Mouse (Mus musculus) neural tube, embryonic 11.5 days (tissue): ENCODE results near the gene Tdgf1. TPM values are rescaled to one million over a fixed set of nuclear protein-coding genes. Genes with fewer than 3 reads are reported as not detected.

ENCODE experiments used
- ATAC-seq: fragments of 200-750 bp; cut with Nextera tagmentation; 2 replicates; pipeline ENCODE4 v1.8.0; 2017; ENCODE audit warnings: moderate number of reproducible peaks, mild to moderate bottlenecking, moderate TSS enrichment, moderate library complexity; ENCODE audit not compliant: insufficient read depth, low FRiP score, low TSS enrichment
- DNase-seq: peaks from one replicate; pipeline ENCODE4 v3.0.0-alpha.2; 2015; ENCODE audit warnings: low spot score
- H3K27ac ChIP-seq: fragments of 300-500 bp; sonication (generic); 2 replicates; pipeline ENCODE4 v1.5.1; 2014; ENCODE audit warnings: low read depth, mild to moderate bottlenecking, low read length
- H3K27me3 ChIP-seq: fragments of 300-500 bp; sonication (generic); 2 replicates; pipeline ENCODE4 v1.6.1; 2014; ENCODE audit warnings: mild to moderate bottlenecking, low read length, mixed read lengths; ENCODE audit not compliant: control insufficient read depth, insufficient read depth
- H3K36me3 ChIP-seq: fragments of 300-500 bp; sonication (generic); 2 replicates; pipeline ENCODE4 v1.6.1; 2014; ENCODE audit warnings: mild to moderate bottlenecking, low read length, moderate library complexity, mixed read lengths; ENCODE audit not compliant: control insufficient read depth, insufficient read depth
- H3K4me1 ChIP-seq: fragments of 300-500 bp; sonication (generic); 2 replicates; pipeline ENCODE4 v1.6.1; 2014; ENCODE audit warnings: low read length, mixed read lengths; ENCODE audit not compliant: control insufficient read depth, insufficient read depth
- H3K4me2 ChIP-seq: fragments of 300-500 bp; sonication (generic); 2 replicates; pipeline ENCODE4 v1.6.1; 2014; ENCODE audit warnings: low read depth, mild to moderate bottlenecking, moderate library complexity
- H3K4me3 ChIP-seq: fragments of 300-500 bp; sonication (generic); 2 replicates; pipeline ENCODE4 v1.5.1; 2014; ENCODE audit warnings: low read depth, low read length
- H3K9ac ChIP-seq: fragments of 300-500 bp; sonication (generic); 2 replicates; pipeline ENCODE4 v1.6.1; 2014; ENCODE audit warnings: mild to moderate bottlenecking, low read length
- H3K9me3 ChIP-seq: fragments of 300-500 bp; sonication (generic); 2 replicates; pipeline ENCODE4 v1.6.1; 2016; ENCODE audit warnings: low read length; ENCODE audit not compliant: control insufficient read depth
- WGBS: fragments of 180-500 bp; shearing (Covaris S2); extraction: QIAGEN DNeasy Blood & Tissue Kit; methylation state at CpG from one replicate; pipeline ENCODE4 v1.1.7; 2014; 5-methylcytosine and 5-hydroxymethylcytosine counted together
- polyA plus RNA-seq: library from polyadenylated mRNA; unstranded; fragments of >200 nt; fragmentation: Nextera tagmentation; extraction: Ambion mirVana; gene quantifications from 2 replicates; pipeline ENCODE4 v1.2.1, GENCODE M21; 2014

Tdgf1 gene
- polyA plus RNA-seq, 1 experiment from 2014 or later: not detected

DNA sequence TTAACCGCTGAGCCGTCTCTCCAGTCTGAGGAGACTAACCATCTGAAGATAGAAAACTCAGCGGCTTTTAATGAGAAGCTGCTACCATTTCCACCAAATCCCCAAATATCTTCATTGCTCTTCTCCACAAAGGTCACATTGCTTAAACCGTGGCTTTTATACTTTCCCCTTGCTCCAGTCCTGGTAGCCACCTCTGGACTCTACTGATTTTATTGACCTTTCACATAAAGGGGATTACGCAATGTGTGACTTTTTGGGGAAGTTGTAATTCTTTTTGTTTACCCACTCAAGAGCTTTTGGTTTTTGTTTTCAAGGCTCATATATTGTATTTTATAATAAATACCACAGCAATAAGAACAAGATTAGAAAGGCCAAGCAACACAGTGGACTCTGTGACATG is 39.6 kb upstream of the Tdgf1 start:
- WGBS: 94% methylated on average over 5 of the region's 5 CpGs
- Histone ChIP-seq H3K4me2 (no peak overlapping the region), H3K4me3 (no peak overlapping the region), H3K27ac (no peak overlapping the region), H3K27me3 (no peaks in the 10 kb centered on the region), H3K9ac (no peak overlapping the region), H3K36me3 (no peaks in the 10 kb centered on the region), H3K9me3 (no peaks in the 10 kb centered on the region), H3K4me1 (no peaks in the 10 kb centered on the region)
- DNase-seq (no peak), ATAC-seq (no peak)

GRCm38 (mm10) chr9:110984096-110984495 is 38.1 kb upstream of the Tdgf1 start:
- no peaks in the 10 kb centered on the region for H3K4me1 ChIP-seq
- H3K4me2 ChIP-seq: no peak overlapping the region
- H3K9me3 ChIP-seq: no peaks in the 10 kb centered on the region
- WGBS: 92% methylated on average over 9 of the region's 9 CpGs
- no peak overlapping the region for H3K9ac ChIP-seq
- H3K4me3 ChIP-seq: no peak overlapping the region
- no peaks in the 10 kb centered on the region for H3K36me3 ChIP-seq
- DNase-seq (no peak), ATAC-seq (no peak)
- no peak overlapping the region for H3K27ac ChIP-seq
- no peaks in the 10 kb centered on the region for H3K27me3 ChIP-seq

GRCm38 (mm10) chr9:110982351-110982750 is 36.4 kb upstream of the Tdgf1 start:
- H3K9ac ChIP-seq: no peak overlapping the region
- no peaks in the 10 kb centered on the region for H3K4me1 ChIP-seq
- DNase-seq: no peak
- 62% methylated on average over 4 of the region's 4 CpGs for WGBS
- no peaks in the 10 kb centered on the region for H3K9me3 ChIP-seq
- H3K27ac ChIP-seq: no peak overlapping the region
- no peak overlapping the region for H3K4me2 ChIP-seq
- no peaks in the 10 kb centered on the region for H3K36me3 ChIP-seq
- H3K27me3 ChIP-seq: no peaks in the 10 kb centered on the region
- no peak for ATAC-seq
- no peak overlapping the region for H3K4me3 ChIP-seq

DNA sequence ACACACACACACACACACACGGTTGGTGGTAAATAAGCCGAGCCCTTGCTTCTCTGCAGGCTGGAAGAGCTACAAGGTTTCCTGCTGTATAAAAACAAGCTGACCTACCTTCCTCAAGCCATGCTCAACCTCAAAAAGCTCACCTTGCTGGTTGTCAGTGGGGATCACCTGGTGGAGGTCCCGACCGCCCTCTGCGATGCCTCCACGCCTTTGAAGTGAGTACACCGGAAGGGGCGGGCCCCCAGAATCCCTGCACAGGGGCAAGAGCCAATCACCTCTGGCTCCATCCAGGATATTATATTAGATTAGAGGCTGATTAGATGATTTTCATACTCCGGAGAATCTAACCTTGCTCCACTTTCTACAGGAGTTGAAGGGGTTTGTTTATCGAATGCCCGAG is 33.5 kb upstream of the Tdgf1 start:
- Histone ChIP-seq H3K4me2 (no peak overlapping the region), H3K4me1 (no peaks in the 10 kb centered on the region), H3K36me3 (no peaks in the 10 kb centered on the region), H3K9me3 (no peaks in the 10 kb centered on the region), H3K27me3 (no peaks in the 10 kb centered on the region), H3K4me3 (no peak overlapping the region), H3K9ac (no peak overlapping the region), H3K27ac (no peak overlapping the region)
- WGBS: 92% methylated on average over 11 of the region's 11 CpGs
- no peak for DNase-seq
- no peak for ATAC-seq

DNA sequence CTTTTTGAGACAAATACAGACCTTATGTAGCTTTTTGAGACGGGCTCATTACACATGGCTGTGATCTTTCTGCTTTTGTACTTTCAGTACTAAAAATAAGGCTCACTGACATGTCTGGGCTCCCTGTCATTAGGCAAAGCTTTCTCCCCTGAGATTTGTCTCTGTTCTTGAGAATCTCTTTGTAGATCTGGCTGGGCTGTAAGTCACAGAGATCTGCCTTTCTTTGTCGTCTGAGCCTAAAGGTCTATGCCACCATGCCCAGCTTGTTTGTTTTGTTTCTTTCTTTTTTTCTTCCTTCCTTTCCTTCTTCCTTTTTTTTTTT is 19.9 kb upstream of the Tdgf1 start:
- no peak overlapping the region for H3K4me3 ChIP-seq
- ATAC-seq: no peak
- H3K27me3 ChIP-seq: no peaks in the 10 kb centered on the region
- WGBS: 82% methylated on average over 2 of the region's 2 CpGs
- DNase-seq: no peak
- H3K9me3 ChIP-seq: no peaks in the 10 kb centered on the region
- H3K36me3 ChIP-seq: no peaks in the 10 kb centered on the region
- no peak overlapping the region for H3K4me2 ChIP-seq
- no peak overlapping the region for H3K9ac ChIP-seq
- no peaks in the 10 kb centered on the region for H3K4me1 ChIP-seq
- H3K27ac ChIP-seq: no peak overlapping the region

GRCm38 (mm10) chr9:110965062-110965909 is 19.3 kb upstream of the Tdgf1 start:
- WGBS: 91% methylated on average over 22 of the region's 22 CpGs
- Histone ChIP-seq H3K27ac (no peak overlapping the region), H3K9ac (no peak overlapping the region), H3K4me1 (no peaks in the 10 kb centered on the region), H3K27me3 (no peaks in the 10 kb centered on the region), H3K36me3 (no peaks in the 10 kb centered on the region), H3K4me3 (no peak overlapping the region), H3K4me2 (no peak overlapping the region), H3K9me3 (no peaks in the 10 kb centered on the region)
- DNase-seq: no peak
- ATAC-seq: no peak

DNA sequence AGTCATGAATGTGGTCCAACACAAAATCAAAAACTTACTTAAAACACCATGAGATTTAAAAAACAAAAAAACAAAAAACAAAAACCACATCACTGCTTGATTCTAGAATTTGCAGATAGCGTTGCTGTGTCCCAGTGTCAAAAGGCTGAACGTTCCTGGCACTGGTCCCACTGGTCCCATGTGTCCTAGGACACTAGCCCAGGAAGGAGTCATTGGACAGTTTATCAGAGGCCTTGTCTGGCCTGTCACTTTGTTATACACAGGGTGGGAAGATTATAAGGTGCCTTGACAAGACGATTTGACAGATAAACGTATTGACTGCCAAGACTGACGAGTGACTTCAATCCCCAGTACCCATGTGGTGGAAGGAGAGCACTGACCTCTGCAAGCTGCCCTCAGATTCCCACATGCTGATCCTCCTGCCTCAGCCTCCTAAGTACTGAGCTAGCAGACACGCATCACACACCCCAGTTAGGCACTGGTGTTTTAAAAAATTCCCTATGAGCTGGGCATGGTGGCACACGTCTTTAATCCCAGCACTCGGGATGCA is 17.7 kb upstream of the Tdgf1 start:
- ATAC-seq (no peak), DNase-seq (no peak)
- Histone ChIP-seq H3K4me2 (no peak overlapping the region), H3K27ac (no peak overlapping the region), H3K9ac (no peak overlapping the region), H3K36me3 (no peaks in the 10 kb centered on the region), H3K27me3 (no peaks in the 10 kb centered on the region), H3K4me3 (no peak overlapping the region), H3K9me3 (no peaks in the 10 kb centered on the region), H3K4me1 (no peaks in the 10 kb centered on the region)
- WGBS: 88% methylated on average over 8 of the region's 8 CpGs

DNA sequence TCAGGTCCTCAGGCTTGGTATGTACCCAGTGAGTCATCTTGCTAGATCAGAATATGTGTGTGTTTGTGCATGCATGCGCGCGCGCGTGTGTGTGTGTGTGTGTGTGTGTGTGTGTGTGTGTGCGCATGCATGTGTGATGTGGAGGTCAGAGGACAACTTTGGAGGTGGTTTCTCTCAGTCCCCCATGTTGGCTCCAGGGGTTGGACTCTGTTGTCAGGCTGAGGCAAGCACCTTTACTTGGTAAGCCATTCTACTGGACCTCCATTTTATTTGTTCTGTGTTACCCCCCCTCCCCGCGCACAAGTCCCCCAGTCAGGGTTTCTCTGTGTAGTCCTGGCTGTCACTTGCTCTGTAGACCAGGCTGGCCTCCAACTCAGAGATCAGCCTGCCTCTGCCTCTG is 15.4 kb upstream of the Tdgf1 start:
- H3K9me3 ChIP-seq: no peaks in the 10 kb centered on the region
- no peaks in the 10 kb centered on the region for H3K27me3 ChIP-seq
- no peaks in the 10 kb centered on the region for H3K4me1 ChIP-seq
- no peak overlapping the region for H3K27ac ChIP-seq
- H3K36me3 ChIP-seq: no peaks in the 10 kb centered on the region
- WGBS: 97% methylated on average over 8 of the region's 8 CpGs
- H3K9ac ChIP-seq: no peak overlapping the region
- ATAC-seq (no peak), DNase-seq (no peak)
- no peak overlapping the region for H3K4me2 ChIP-seq
- no peak overlapping the region for H3K4me3 ChIP-seq
